Mouse (Mus musculus) G1E (cell line): ENCODE data around the gene Tmeff1.

Experiments used
- CTCF ChIP-seq: IDR thresholded peaks from 2 replicates; pipeline ENCODE4 v1.5.1; 2012; ENCODE audit warnings: low read depth, low read length, inconsistent platforms, mixed read lengths
- GATA1 ChIP-seq: IDR thresholded peaks from 2 replicates; pipeline ENCODE4 v1.6.1; 2012; ENCODE audit warnings: borderline replicate concordance, low read length, inconsistent platforms, mixed read lengths
- GATA2 ChIP-seq: IDR thresholded peaks from 2 replicates; pipeline ENCODE4 v1.6.1; 2012; ENCODE audit warnings: low read depth, low read length, inconsistent platforms, borderline replicate concordance

GRCm38 (mm10) chr4:48622946-48623345, 38.0 kb downstream of the Tmeff1 start:
- TF ChIP-seq CTCF: no peak
- no peak for TF ChIP-seq GATA1
- TF ChIP-seq GATA2: no peak
